Mouse (Mus musculus): ENCODE data around the gene Cplane1.

The Cplane1 gene

GRCm38 (mm10) chr15:8291251-8291650 is 122.3 kb downstream of the Cplane1 start:
- no peak for ATAC-seq (ENCODE audit: insufficient number of reproducible peaks, low FRiP score, low TSS enrichment)

GRCm38 (mm10) chr15:8294150-8294549 is 125.2 kb downstream of the Cplane1 start:
- ATAC-seq (ENCODE audit: insufficient number of reproducible peaks, low FRiP score, low TSS enrichment) = no peak

- ATAC-seq (ENCODE audit: insufficient number of reproducible peaks, low FRiP score, low TSS enrichment) = no peak
Measured at GRCm38 (mm10) chr15:8302944-8303343, 134.0 kb downstream of the Cplane1 start.

GRCm38 (mm10) chr15:8305474-8305873 is 136.6 kb downstream of the Cplane1 start:
- no peak for ATAC-seq (ENCODE audit: insufficient number of reproducible peaks, low FRiP score, low TSS enrichment)

GRCm38 (mm10) chr15:8317381-8317780 is 148.5 kb downstream of the Cplane1 start:
- ATAC-seq (ENCODE audit: insufficient number of reproducible peaks, low FRiP score, low TSS enrichment) = no peak

GRCm38 (mm10) chr15:8319191-8319590 is 150.3 kb downstream of the Cplane1 start:
- no peak for ATAC-seq (ENCODE audit: insufficient number of reproducible peaks, low FRiP score, low TSS enrichment)

Measured in cerebellum, adult (tissue).